Mouse (Mus musculus): Measurements from ENCODE around the gene Bloc1s5. TPM values are rescaled to one million over a fixed set of nuclear protein-coding genes. Genes with fewer than 3 reads are reported as not detected.
"Not testable (repeated sequence)": the region's sequence is repeated elsewhere in the genome, so short reads cannot be mapped to it uniquely, and the experiment has no call there.

The Bloc1s5 gene
- polyA plus RNA-seq, 1 experiment from 2014 or later: 26.0 TPM

DNA sequence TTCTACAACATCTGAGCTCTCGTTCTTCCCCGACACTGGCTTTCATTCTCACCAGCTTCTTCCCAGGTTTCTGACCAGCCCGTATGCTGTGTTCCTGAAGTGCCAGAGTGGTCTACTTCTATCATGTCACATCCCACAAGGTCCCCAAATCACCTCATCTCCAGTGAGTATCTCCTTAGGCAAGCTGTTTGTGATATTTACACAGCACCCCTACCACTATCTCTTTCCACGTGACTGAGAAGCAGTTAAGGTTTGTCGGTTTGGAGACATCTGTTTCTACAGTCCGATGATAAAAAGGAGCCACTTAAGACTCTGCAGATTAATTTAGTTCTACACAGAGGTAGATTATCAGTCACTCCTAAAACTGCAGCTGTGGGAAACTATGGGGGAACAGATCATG, 2.4 kb downstream of the Bloc1s5 start:
- DNase-seq (ENCODE audit: low spot score): no peak
- H3K9ac ChIP-seq (ENCODE audit: low read length): no peak overlapping the region
- no peak for ATAC-seq (ENCODE audit: insufficient number of reproducible peaks, low FRiP score, low TSS enrichment, low read depth)

DNA sequence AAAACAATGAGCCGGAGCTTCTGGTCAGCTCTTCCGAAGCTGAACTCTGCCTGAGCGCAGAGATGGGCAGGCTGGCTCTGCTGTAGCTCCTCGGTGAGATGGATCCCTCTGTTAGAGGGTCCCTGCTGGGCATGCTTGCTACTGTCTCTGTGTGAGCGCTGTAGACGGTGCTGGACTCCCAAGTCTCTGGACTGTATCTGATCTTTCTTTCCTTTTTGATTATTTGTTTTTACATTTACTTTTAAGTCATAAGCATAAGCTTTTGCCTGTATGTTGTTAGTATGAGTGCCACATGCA, 8.7 kb downstream of the Bloc1s5 start:
- Histone ChIP-seq H3K36me3 (ENCODE audit: control insufficient read depth, insufficient read depth, low read length) (no peaks in the 10 kb centered on the region; the same call in 1 of the 2 replicates), H3K27me3 (ENCODE audit: control insufficient read depth, insufficient read depth, low read length) (no peaks in the 10 kb centered on the region), H3K9ac (ENCODE audit: low read length) (no peak overlapping the region), H3K4me3 (ENCODE audit: low read depth, low read length) (no peak overlapping the region), H3K4me2 (ENCODE audit: low read depth, severe bottlenecking) (no peak overlapping the region), H3K9me3 (ENCODE audit: control insufficient read depth, low read length) (no peaks in the 10 kb centered on the region), H3K4me1 (ENCODE audit: control insufficient read depth, insufficient read depth, low read length) (no peaks in the 10 kb centered on the region), H3K27ac (replicated peaks; ENCODE audit: low read depth, low read length) (no peak overlapping the region)
- no peak for ATAC-seq (ENCODE audit: insufficient number of reproducible peaks, low FRiP score, low TSS enrichment, low read depth)
- no peak for DNase-seq (ENCODE audit: low spot score)
- 41% methylated on average over 6 of the region's 6 CpGs for WGBS

More for the DNA sequence above, 2.4 kb downstream of the Bloc1s5 start:
- Histone ChIP-seq H3K36me3 (ENCODE audit: control insufficient read depth, insufficient read depth, low read length) (no peaks in the 10 kb centered on the region; the same call in 1 of the 2 replicates), H3K4me3 (ENCODE audit: low read depth, low read length) (no peak overlapping the region), H3K4me2 (ENCODE audit: low read depth, severe bottlenecking) (no peak overlapping the region), H3K27me3 (ENCODE audit: control insufficient read depth, insufficient read depth, low read length) (no peaks in the 10 kb centered on the region), H3K9me3 (ENCODE audit: control insufficient read depth, low read length) (no peaks in the 10 kb centered on the region), H3K4me1 (ENCODE audit: control insufficient read depth, insufficient read depth, low read length) (peaks cover 5% of the 10 kb centered on the region; the same call in 1 of the 2 replicates), H3K27ac (replicated peaks; ENCODE audit: low read depth, low read length) (no peak overlapping the region)
- WGBS: 91% methylated on average over 6 of the region's 6 CpGs

DNA sequence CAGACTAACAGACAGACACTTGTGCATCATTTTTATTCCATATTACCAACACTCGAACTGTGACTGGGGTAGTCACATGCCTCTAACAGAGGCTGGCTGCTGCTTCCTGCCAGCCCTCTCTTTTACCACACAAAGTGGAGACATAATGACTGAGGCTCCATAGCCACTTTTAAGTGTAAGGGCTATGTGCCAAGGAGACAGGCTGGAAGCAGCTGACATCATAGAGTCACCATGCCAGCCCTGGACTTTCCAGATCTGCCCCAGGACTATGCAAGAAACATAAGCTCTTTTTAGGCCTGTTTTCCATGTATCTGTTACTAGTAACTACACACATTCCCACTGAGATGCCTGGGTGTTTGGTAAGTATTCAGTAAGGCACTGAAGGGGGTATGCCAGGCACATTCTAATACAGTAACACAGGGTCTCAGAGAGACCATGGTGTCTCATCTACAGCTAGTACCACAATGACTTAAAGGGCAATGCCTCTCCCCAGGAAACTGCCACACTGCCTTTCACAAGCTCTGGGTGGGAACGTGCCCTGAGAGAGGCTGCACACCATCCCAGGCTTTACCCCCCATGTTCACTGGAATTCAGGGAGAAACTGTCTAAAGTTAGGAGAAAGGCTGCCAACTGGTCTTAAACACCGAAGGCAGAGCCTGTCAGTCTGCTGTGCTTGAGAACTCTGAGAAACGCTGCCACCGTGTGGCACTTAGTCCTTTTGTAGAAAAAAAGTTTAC, 9.2 kb downstream of the Bloc1s5 start:
- Histone ChIP-seq H3K27me3 (ENCODE audit: control insufficient read depth, insufficient read depth, low read length) (no peaks in the 10 kb centered on the region), H3K9me3 (ENCODE audit: control insufficient read depth, low read length) (no peaks in the 10 kb centered on the region), H3K4me1 (ENCODE audit: control insufficient read depth, insufficient read depth, low read length) (no peaks in the 10 kb centered on the region), H3K27ac (replicated peaks; ENCODE audit: low read depth, low read length) (no peak overlapping the region), H3K9ac (ENCODE audit: low read length) (no peak overlapping the region), H3K36me3 (ENCODE audit: control insufficient read depth, insufficient read depth, low read length) (no peaks in the 10 kb centered on the region; the same call in 1 of the 2 replicates), H3K4me3 (ENCODE audit: low read depth, low read length) (no peak overlapping the region), H3K4me2 (ENCODE audit: low read depth, severe bottlenecking) (no peak overlapping the region)
- ATAC-seq (ENCODE audit: insufficient number of reproducible peaks, low FRiP score, low TSS enrichment, low read depth) (no peak), DNase-seq (ENCODE audit: low spot score) (peak; percentile 34)
- 29% methylated on average over 5 of the region's 5 CpGs for WGBS

DNA sequence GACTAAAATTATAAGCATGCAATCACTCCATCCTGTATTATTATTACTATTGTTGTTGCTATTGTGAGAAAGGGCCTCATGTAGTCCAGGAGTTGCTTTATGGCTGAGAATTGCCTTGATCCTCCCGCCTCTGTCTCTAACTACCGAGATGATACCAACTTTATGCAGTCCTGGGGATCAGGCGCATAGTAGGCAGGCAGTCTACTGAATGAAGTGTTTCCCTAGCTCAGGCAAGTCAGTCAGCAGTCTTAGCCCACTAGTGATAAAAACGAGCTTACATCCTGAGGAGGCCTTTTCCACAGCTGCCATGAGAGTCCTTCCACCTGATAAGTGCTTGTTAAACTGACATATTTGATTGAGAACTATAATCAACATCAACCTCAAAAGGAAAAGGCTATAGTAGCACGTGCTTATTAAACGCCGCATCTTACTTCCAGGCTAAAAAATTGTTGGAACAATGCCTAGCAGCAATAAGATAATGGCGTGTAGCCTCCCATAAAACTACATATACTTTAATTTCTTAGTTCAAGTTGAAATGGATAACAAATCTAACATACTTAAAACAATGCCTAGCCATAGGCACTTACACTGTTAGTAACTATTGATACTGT, 10.5 kb downstream of the Bloc1s5 start:
- no peak overlapping the region for H3K27ac ChIP-seq (replicated peaks; ENCODE audit: low read depth, low read length)
- H3K9ac ChIP-seq (ENCODE audit: low read length): no peak overlapping the region
- H3K4me3 ChIP-seq (ENCODE audit: low read depth, low read length): no peak overlapping the region
- ATAC-seq (ENCODE audit: insufficient number of reproducible peaks, low FRiP score, low TSS enrichment, low read depth) (no peak), DNase-seq (ENCODE audit: low spot score) (no peak)
- no peaks in the 10 kb centered on the region for H3K36me3 ChIP-seq (ENCODE audit: control insufficient read depth, insufficient read depth, low read length)
- 87% methylated on average over 8 of the region's 8 CpGs for WGBS
- no peaks in the 10 kb centered on the region for H3K9me3 ChIP-seq (ENCODE audit: control insufficient read depth, low read length)
- H3K27me3 ChIP-seq (ENCODE audit: control insufficient read depth, insufficient read depth, low read length): no peaks in the 10 kb centered on the region
- H3K4me1 ChIP-seq (ENCODE audit: control insufficient read depth, insufficient read depth, low read length): no peaks in the 10 kb centered on the region
- H3K4me2 ChIP-seq (ENCODE audit: low read depth, severe bottlenecking): no peak overlapping the region

DNA sequence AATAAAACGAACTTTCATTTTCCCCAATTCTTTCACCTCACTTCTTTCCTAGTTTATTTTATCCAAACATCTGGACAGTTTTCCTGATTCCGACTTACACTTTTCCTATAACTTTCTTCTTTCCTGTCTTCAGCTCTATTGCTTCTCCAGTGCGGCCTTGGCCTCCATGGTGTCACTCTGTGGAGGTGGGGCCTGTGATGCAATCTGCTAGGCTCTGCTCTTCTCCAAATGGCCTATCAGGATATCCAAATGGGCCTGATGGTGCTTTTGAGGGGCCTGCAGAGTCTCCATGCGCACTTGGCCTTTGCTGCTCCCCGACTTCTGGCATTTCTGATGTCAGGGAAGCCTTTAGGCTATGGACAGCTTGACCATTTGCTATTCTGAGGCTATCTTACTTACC, 11.6 kb downstream of the Bloc1s5 start:
- no peak overlapping the region for H3K4me2 ChIP-seq (ENCODE audit: low read depth, severe bottlenecking)
- ATAC-seq (ENCODE audit: insufficient number of reproducible peaks, low FRiP score, low TSS enrichment, low read depth): no peak
- no peaks in the 10 kb centered on the region for H3K4me1 ChIP-seq (ENCODE audit: control insufficient read depth, insufficient read depth, low read length)
- H3K27me3 ChIP-seq (ENCODE audit: control insufficient read depth, insufficient read depth, low read length): no peaks in the 10 kb centered on the region
- no peaks in the 10 kb centered on the region for H3K9me3 ChIP-seq (ENCODE audit: control insufficient read depth, low read length)
- H3K27ac ChIP-seq (replicated peaks; ENCODE audit: low read depth, low read length): no peak overlapping the region
- no peak overlapping the region for H3K9ac ChIP-seq (ENCODE audit: low read length)
- H3K4me3 ChIP-seq (ENCODE audit: low read depth, low read length): no peak overlapping the region
- WGBS: 84% methylated on average over 5 of the region's 5 CpGs
- no peaks in the 10 kb centered on the region for H3K36me3 ChIP-seq (ENCODE audit: control insufficient read depth, insufficient read depth, low read length)
- no peak for DNase-seq (ENCODE audit: low spot score)

DNA sequence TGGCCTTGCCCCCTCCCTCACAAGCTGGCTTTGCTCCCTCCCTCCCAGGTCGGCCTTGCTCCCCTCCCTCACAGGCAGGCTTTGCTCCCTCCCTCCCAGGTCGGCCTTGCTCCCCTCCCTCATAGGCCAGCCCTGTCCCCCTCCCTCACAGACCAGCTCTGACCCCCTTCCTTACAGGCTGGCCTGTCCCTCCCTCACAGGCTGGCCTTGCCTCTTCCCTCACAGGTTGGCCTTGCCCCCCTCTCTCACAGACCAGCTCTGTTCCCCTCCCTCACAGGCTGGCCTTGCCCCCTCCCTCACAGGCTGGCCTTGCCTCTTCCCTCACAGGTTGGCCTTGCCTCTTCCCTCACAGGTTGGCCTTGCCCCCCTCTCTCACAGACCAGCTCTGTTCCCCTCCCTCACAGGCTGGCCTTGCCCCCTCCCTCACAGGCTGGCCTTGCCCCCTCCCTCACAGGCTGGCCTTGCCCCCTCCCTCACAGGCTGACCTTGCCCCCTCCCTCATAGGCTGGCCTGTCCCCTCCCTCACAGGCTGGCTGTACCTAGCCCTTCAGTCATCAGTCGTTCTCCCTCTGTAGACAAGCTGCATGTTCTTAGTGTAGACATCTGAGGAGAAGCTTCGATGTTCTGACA, 16.8 kb downstream of the Bloc1s5 start:
- H3K4me3 ChIP-seq (ENCODE audit: low read depth, low read length); H3K27me3 ChIP-seq (ENCODE audit: control insufficient read depth, insufficient read depth, low read length); H3K4me2 ChIP-seq (ENCODE audit: low read depth, severe bottlenecking); H3K27ac ChIP-seq (replicated peaks; ENCODE audit: low read depth, low read length); H3K9me3 ChIP-seq (ENCODE audit: control insufficient read depth, low read length); H3K9ac ChIP-seq (ENCODE audit: low read length); DNase-seq (ENCODE audit: low spot score); ATAC-seq (ENCODE audit: insufficient number of reproducible peaks, low FRiP score, low TSS enrichment, low read depth); H3K36me3 ChIP-seq (ENCODE audit: control insufficient read depth, insufficient read depth, low read length); H3K4me1 ChIP-seq (ENCODE audit: control insufficient read depth, insufficient read depth, low read length): not testable (repeated sequence)
- WGBS: 74% methylated on average over 4 of the region's 4 CpGs

DNA sequence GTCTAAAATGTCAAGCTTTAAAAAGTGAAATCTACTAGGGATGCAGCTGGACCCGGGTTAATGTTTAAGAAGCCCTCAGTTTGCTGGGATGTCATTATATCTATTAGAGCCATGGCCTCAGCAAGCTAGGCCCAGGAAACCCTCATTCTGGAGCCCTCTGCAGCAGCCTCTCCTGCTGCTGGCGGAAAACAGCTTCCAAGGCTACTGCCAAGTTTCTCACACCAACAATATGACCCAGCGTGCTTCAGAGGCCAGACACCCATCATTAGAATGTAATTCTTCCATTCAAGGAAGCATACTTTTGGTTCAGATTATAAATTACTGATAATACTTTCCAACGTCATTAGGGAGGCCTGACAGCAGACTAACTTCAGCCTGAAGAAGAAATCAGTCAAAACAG, 18.0 kb downstream of the Bloc1s5 start:
- peaks cover 6% of the 10 kb centered on the region; the same call in 1 of the 2 replicates for H3K36me3 ChIP-seq (ENCODE audit: control insufficient read depth, insufficient read depth, low read length)

DNA sequence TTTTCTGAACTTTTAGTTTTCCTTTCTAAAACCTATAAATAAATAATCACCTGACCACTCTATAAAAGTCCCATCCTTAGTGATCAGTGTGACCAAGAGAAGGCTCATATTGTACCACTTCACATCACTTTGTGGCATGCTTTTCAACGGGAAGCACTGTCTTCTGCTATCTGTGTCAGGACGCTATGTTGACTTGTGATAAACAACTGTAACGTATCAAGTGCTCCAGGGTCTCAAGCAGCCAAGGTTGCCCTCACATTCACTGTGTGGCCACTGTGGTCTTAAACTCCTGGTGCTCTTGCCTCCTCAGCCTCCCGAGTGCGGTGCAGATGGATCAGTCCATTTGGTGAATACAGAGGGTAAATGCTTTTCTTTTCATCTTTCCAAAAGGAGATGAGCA, 19.3 kb downstream of the Bloc1s5 start:
- Histone ChIP-seq H3K4me3 (ENCODE audit: low read depth, low read length) (no peak overlapping the region), H3K4me2 (ENCODE audit: low read depth, severe bottlenecking) (no peak overlapping the region), H3K27me3 (ENCODE audit: control insufficient read depth, insufficient read depth, low read length) (no peaks in the 10 kb centered on the region), H3K9me3 (ENCODE audit: control insufficient read depth, low read length) (no peaks in the 10 kb centered on the region), H3K27ac (replicated peaks; ENCODE audit: low read depth, low read length) (no peak overlapping the region), H3K9ac (ENCODE audit: low read length) (no peak overlapping the region), H3K4me1 (ENCODE audit: control insufficient read depth, insufficient read depth, low read length) (no peaks in the 10 kb centered on the region), H3K36me3 (ENCODE audit: control insufficient read depth, insufficient read depth, low read length) (peaks cover 6% of the 10 kb centered on the region; the same call in 1 of the 2 replicates)
- DNase-seq (ENCODE audit: low spot score) (no peak), ATAC-seq (ENCODE audit: insufficient number of reproducible peaks, low FRiP score, low TSS enrichment, low read depth) (no peak)
- 88% methylated on average over 5 of the region's 5 CpGs for WGBS

More for the DNA sequence above, 18.0 kb downstream of the Bloc1s5 start:
- no peak overlapping the region for H3K9ac ChIP-seq (ENCODE audit: low read length)
- no peak overlapping the region for H3K4me3 ChIP-seq (ENCODE audit: low read depth, low read length)
- no peak for DNase-seq (ENCODE audit: low spot score)
- WGBS: 87% methylated on average over 4 of the region's 4 CpGs
- H3K4me1 ChIP-seq (ENCODE audit: control insufficient read depth, insufficient read depth, low read length): no peaks in the 10 kb centered on the region
- no peak for ATAC-seq (ENCODE audit: insufficient number of reproducible peaks, low FRiP score, low TSS enrichment, low read depth)
- H3K4me2 ChIP-seq (ENCODE audit: low read depth, severe bottlenecking): no peak overlapping the region
- H3K9me3 ChIP-seq (ENCODE audit: control insufficient read depth, low read length): no peaks in the 10 kb centered on the region
- H3K27me3 ChIP-seq (ENCODE audit: control insufficient read depth, insufficient read depth, low read length): no peaks in the 10 kb centered on the region
- no peak overlapping the region for H3K27ac ChIP-seq (replicated peaks; ENCODE audit: low read depth, low read length)

Data from limb, embryonic 11.5 days (tissue).